Mouse (Mus musculus): ENCODE measurements around the gene 1700016D06Rik.

DNA sequence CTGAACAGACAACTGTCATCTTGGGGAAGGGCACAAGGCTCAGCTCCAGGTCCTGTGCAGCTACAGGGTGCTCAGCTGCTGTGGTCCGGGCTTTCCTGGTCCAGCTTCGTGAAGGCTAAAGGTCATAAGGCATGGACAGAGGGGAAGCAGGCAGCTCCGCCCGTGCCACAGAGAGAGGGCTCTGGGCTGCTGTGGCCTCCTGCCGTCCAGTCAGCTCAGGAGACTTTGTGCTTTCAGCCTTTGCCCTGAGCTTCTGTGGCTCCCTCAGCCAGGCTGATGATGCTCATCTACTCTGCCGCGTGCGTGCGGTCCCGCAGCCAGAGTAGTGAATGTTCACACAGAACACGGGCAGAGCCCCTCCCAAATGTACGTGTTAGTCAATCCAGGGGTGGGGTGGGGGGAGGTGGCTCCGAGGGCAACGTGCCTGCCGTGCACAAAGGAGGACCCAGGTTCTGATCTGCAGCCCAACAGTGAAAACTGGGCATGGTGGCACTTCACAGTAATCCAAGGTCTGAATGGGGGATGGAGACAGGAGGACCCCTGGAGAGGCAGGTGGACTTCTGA lies 34.9 kb upstream of the 1700016D06Rik start:
- no peak for TF ChIP-seq EP300 (IDR thresholded peaks at IDR 0.05; ENCODE audit: low read length)
- no peak for TF ChIP-seq HCFC1 (IDR thresholded peaks at IDR 0.05; ENCODE audit: low read depth, low read length)
- TF ChIP-seq UBTF (IDR thresholded peaks at IDR 0.05; ENCODE audit: low read depth, low read length) = no peak
- TF ChIP-seq CTCF (conservative IDR thresholded peaks at IDR 0.05 in 1 of 2, IDR thresholded peaks at IDR 0.05 in 1 of 2; ENCODE audit: low read depth in 2 of 2, low read length in 2 of 2) = no peak
- no peak for TF ChIP-seq POLR2AphosphoS2 (IDR thresholded peaks at IDR 0.05; ENCODE audit: low read depth, low read length)
- TF ChIP-seq POLR2A (IDR thresholded peaks at IDR 0.05; ENCODE audit: low read depth, low read length) = no peak
- no peak for TF ChIP-seq TBP (conservative IDR thresholded peaks at IDR 0.05; ENCODE audit: low read depth, low read length)
- no peak for TF ChIP-seq MAX (IDR thresholded peaks at IDR 0.05; ENCODE audit: low read length)
- TF ChIP-seq ZNF384 (IDR thresholded peaks at IDR 0.05; ENCODE audit: low read depth, low read length) = no peak
- no peak for TF ChIP-seq USF2 (conservative IDR thresholded peaks at IDR 0.05; ENCODE audit: low read depth, low read length)
- no peak for TF ChIP-seq CHD1 (IDR thresholded peaks at IDR 0.05; ENCODE audit: low read depth, low read length)
- no peak for TF ChIP-seq KAT2A (IDR thresholded peaks at IDR 0.05; ENCODE audit: insufficient replicate concordance, low read length)
- TF ChIP-seq MEF2A (IDR thresholded peaks at IDR 0.05; ENCODE audit: borderline replicate concordance, low read depth, low read length) = no peak
- TF ChIP-seq IRF4 (IDR thresholded peaks at IDR 0.05; ENCODE audit: low read depth, low read length) = no peak
